Mouse (Mus musculus) neural tube, embryonic 12.5 days (tissue): Measurements from ENCODE around the gene St6galnac3. TPM values are rescaled to one million over a fixed set of nuclear protein-coding genes. Genes with fewer than 3 reads are reported as not detected.

ENCODE experiments used
- ATAC-seq: fragments of 200-750 bp; cut with Nextera tagmentation; 2 replicates; pipeline ENCODE4 v1.8.0; 2017; ENCODE audit warnings: low read depth, mild to moderate bottlenecking, moderate TSS enrichment, moderate library complexity; ENCODE audit not compliant: low FRiP score
- H3K27ac ChIP-seq: fragments of 300-500 bp; sonication (generic); 2 replicates; pipeline ENCODE4 v1.5.1; 2016
- H3K27me3 ChIP-seq: fragments of 300-500 bp; sonication (generic); replicated peaks from 2 replicates; pipeline ENCODE4 v1.6.1; 2016; ENCODE audit warnings: mild to moderate bottlenecking
- H3K36me3 ChIP-seq: fragments of 300-500 bp; sonication (generic); 2 replicates; pipeline ENCODE4 v1.6.1; 2016; ENCODE audit warnings: mild to moderate bottlenecking
- H3K4me1 ChIP-seq: fragments of 300-500 bp; sonication (generic); 2 replicates; pipeline ENCODE4 v1.6.1; 2016
- H3K4me2 ChIP-seq: fragments of 300-500 bp; sonication (generic); replicated peaks from 2 replicates; pipeline ENCODE4 v1.6.1; 2016; ENCODE audit warnings: mild to moderate bottlenecking
- H3K4me3 ChIP-seq: fragments of 300-500 bp; sonication (generic); 2 replicates; pipeline ENCODE4 v1.5.1; 2016
- H3K9ac ChIP-seq: fragments of 300-500 bp; sonication (generic); 2 replicates; pipeline ENCODE4 v1.6.1; 2016; ENCODE audit warnings: mild to moderate bottlenecking
- H3K9me3 ChIP-seq: fragments of 300-500 bp; sonication (generic); 2 replicates; pipeline ENCODE4 v1.6.1; 2016; ENCODE audit warnings: mild to moderate bottlenecking
- WGBS: fragments of 180-500 bp; shearing (Covaris S2); methylation state at CpG from one replicate; pipeline ENCODE4 v1.1.7; 2016; 5-methylcytosine and 5-hydroxymethylcytosine counted together
- polyA plus RNA-seq: library from polyadenylated mRNA; unstranded; fragments of >200 nt; fragmentation: Nextera tagmentation; extraction: Ambion mirVana; gene quantifications from 2 replicates; pipeline ENCODE4 v1.2.1, GENCODE M21; 2016

The St6galnac3 gene
- polyA plus RNA-seq, 1 experiment from 2014 or later: 34.8 TPM

DNA sequence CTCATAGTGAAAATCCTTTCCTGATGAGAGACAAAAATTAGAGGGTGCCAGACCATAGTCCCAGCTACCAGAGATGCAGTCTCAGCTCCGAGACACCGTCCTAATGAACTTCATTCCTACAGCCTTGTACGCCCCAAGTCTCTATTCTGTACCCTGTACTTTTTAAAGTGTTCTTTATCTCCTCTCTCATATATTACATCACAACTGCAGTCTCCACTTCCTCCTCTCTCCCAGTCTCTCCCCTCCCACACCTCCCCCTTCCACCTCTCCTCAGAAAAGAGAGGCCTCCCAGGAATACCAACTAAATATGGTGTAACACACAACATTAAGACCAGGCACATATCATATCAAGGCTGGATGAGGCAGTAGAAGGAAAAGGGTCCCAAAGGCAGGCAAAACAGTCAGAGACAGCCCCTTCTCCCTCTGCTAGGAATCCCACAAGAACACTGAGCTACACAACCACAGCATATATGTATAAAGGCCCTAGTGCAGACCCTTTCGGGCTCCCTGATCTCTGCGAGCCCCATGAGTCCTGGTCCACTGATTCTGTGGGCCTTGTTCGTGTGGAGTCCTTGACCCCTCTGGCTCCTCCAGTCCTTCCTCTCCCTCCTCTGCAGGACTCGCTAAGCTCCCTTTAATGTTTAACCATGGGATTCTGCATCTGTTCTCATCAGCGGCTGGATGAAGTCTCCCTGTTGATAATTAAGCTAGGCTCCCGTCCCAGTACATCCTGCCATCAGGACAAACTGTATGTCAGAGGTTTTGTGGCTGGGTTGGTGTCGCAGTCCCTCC lies 502.2 kb downstream of the St6galnac3 start:
- no peaks in the 10 kb centered on the region for H3K4me1 ChIP-seq
- H3K4me3 ChIP-seq: no peak overlapping the region
- no peak overlapping the region for H3K27ac ChIP-seq
- no peak overlapping the region for H3K4me2 ChIP-seq
- no peaks in the 10 kb centered on the region for H3K9me3 ChIP-seq
- H3K36me3 ChIP-seq: no peaks in the 10 kb centered on the region
- H3K27me3 ChIP-seq: no peaks in the 10 kb centered on the region
- no peak for ATAC-seq
- no peak overlapping the region for H3K9ac ChIP-seq
- 78% methylated on average over 10 of the region's 10 CpGs for WGBS

DNA sequence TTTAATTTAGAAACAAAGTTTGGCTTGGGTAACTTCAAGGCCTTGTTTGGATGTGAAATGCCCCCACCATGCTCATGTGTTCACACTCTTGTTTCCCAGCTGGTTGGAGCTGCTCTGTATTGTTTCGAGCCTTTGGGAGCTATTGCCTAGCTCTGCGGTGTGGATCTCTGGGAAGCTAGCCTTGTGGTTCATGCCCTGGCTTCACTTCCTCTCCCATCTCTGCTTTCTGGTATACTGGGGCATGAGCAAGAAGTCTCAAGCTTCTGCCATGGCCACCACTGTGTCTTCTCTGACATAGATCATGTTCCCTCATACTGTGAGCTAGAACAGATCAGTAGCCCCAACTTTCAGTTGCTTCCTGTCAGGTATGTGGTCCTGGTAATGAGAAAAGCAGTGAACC lies 505.6 kb downstream of the St6galnac3 start:
- H3K9me3 ChIP-seq: peaks cover 7% of the 10 kb centered on the region; the same call in 1 of the 2 replicates
- ATAC-seq: no peak
- no peak overlapping the region for H3K4me2 ChIP-seq
- no peaks in the 10 kb centered on the region for H3K36me3 ChIP-seq
- no peak overlapping the region for H3K9ac ChIP-seq
- H3K27ac ChIP-seq: no peak overlapping the region
- no peak overlapping the region for H3K4me3 ChIP-seq
- 92% methylated on average over 2 of the region's 2 CpGs for WGBS
- H3K4me1 ChIP-seq: no peaks in the 10 kb centered on the region
- no peaks in the 10 kb centered on the region for H3K27me3 ChIP-seq

DNA sequence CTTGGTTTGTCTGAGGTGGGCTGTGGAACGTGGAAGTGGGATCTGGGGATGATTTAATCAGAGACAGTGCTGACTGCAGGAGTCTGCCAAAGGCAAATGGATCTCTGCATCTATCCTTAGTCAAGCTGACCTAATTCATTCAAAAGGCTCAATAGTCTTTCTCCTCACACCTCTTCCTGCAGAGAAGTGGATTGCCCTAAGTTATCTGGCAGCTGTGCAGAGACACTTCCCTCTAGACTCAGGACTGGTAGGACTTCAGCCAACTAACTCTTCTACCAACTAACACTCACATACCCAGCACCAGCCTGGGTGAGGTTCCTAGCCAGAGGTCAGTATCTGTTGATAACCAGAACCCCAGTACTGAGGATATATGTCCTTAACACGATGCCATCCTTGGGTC lies 516.8 kb downstream of the St6galnac3 start:
- Histone ChIP-seq H3K36me3 (no peaks in the 10 kb centered on the region), H3K4me1 (no peaks in the 10 kb centered on the region), H3K27ac (no peak overlapping the region), H3K9ac (no peak overlapping the region), H3K4me3 (no peak overlapping the region), H3K27me3 (no peaks in the 10 kb centered on the region), H3K4me2 (no peak overlapping the region), H3K9me3 (no peaks in the 10 kb centered on the region)
- WGBS: 71% methylated on average over 2 of the region's 2 CpGs
- ATAC-seq: no peak

DNA sequence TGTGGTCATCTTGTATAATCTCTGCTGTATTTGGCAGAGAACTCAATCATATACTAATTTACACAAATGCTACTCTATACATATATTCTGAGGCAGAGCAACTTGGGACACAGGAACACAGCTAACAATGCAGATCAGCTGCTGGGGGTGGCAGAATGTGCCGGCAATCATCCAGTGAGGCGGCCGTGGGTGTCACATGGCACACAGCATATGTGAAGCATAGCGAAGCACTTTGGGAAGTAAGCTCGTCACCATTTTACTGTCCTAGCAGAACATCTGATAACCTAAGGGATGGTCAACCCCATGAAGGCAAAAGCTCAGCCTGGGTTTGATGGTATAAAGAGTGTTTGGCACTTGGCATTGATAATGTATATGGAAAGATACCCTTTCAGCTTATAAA lies 520.9 kb downstream of the St6galnac3 start:
- Histone ChIP-seq H3K27me3 (no peaks in the 10 kb centered on the region), H3K9me3 (no peaks in the 10 kb centered on the region), H3K4me3 (no peak overlapping the region), H3K36me3 (no peaks in the 10 kb centered on the region), H3K4me1 (no peaks in the 10 kb centered on the region), H3K4me2 (no peak overlapping the region), H3K27ac (no peak overlapping the region), H3K9ac (no peak overlapping the region)
- WGBS: 91% methylated on average over 5 of the region's 5 CpGs
- no peak for ATAC-seq

DNA sequence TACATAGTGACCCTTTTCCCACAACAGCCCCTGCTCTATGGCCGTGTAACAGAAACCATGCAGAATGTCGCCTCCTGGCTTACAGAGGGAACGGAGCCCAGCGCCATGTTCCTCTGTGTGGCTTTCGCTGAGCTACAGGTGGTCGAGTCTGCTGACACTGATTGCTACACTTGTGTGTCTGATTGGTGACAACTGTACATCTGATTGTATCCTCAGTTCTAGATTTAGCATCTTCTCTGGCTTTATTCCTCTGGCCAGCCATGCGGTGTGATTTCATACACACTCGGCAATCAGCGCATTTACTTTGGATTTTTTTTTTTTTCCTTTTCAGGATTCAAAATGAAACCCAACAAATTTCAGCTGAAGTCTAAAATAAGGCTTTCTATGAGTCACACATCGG lies 523.1 kb downstream of the St6galnac3 start:
- Histone ChIP-seq H3K9me3 (no peaks in the 10 kb centered on the region), H3K4me3 (no peak overlapping the region), H3K9ac (no peak overlapping the region), H3K4me1 (no peaks in the 10 kb centered on the region), H3K36me3 (no peaks in the 10 kb centered on the region), H3K27ac (no peak overlapping the region), H3K27me3 (no peaks in the 10 kb centered on the region), H3K4me2 (no peak overlapping the region)
- 91% methylated on average over 10 of the region's 10 CpGs for WGBS
- no peak for ATAC-seq

DNA sequence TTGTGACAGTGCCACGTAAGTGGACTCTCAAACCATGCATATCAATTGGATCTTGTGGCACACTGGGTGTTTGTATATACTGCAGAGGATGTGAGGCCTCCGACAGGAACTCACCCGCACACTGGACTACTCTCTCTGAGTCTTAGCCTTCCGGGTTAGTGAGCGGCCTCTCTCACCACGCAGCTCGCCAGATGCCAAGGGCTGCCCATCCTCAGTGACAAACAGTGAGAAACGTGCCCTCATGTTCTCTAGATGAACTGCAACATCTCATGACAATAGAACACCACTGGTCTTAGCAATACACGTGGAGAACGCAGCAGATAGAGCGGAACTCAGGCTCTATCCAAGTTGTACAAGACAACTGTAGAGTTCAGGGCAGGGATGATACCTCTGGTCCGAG lies 524.2 kb downstream of the St6galnac3 start:
- Histone ChIP-seq H3K4me1 (no peaks in the 10 kb centered on the region), H3K27ac (no peak overlapping the region), H3K9me3 (no peaks in the 10 kb centered on the region), H3K4me3 (no peak overlapping the region), H3K4me2 (no peak overlapping the region), H3K36me3 (no peaks in the 10 kb centered on the region), H3K9ac (no peak overlapping the region), H3K27me3 (no peaks in the 10 kb centered on the region)
- no peak for ATAC-seq
- WGBS: 96% methylated on average over 12 of the region's 12 CpGs

DNA sequence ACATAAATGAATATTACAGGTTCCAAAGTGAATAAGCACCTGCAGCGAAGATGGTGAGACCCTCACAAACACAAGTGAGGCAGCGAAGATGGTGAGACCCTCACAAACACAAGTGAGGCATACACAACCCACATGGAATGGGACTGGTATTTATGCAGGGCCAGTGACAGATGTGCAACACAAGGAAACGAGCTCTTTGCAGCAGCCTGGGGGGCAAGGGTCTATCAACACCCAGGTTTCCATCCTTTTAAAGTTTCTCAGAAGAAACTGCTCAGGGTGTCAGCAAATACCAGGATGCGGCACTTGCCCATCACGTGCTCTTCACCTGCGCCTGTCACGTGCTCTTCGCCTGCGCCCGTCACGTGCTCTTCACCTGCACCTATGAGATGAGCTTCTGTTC lies 524.9 kb downstream of the St6galnac3 start:
- H3K27me3 ChIP-seq: no peaks in the 10 kb centered on the region
- H3K4me1 ChIP-seq: no peaks in the 10 kb centered on the region
- no peak overlapping the region for H3K27ac ChIP-seq
- H3K4me3 ChIP-seq: no peak overlapping the region
- H3K4me2 ChIP-seq: no peak overlapping the region
- no peak for ATAC-seq
- H3K9me3 ChIP-seq: no peaks in the 10 kb centered on the region
- H3K36me3 ChIP-seq: no peaks in the 10 kb centered on the region
- no peak overlapping the region for H3K9ac ChIP-seq
- WGBS: 92% methylated on average over 11 of the region's 11 CpGs

DNA sequence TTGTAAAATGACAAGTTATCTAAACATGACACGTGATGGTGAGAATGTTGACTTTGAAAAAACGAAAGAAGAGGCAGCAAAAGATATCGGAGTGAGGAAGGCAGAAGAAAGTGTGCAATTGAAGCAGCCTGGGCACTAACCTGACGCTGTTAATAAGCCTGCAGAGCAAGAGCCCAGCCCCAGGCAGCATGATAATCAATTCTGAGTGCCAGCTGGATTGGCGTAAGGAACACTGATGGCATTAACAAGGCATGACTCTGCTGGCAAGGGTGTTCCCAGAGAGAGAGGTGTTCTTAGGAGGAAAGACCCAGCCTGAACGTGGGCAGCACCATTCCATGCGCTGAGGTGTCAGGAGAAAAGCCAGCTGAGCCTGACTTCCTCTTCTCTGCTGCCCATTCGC lies 525.7 kb downstream of the St6galnac3 start:
- Histone ChIP-seq H3K4me3 (no peak overlapping the region), H3K9me3 (no peaks in the 10 kb centered on the region), H3K27ac (no peak overlapping the region), H3K4me1 (no peaks in the 10 kb centered on the region), H3K36me3 (no peaks in the 10 kb centered on the region), H3K4me2 (no peak overlapping the region), H3K27me3 (no peaks in the 10 kb centered on the region), H3K9ac (no peak overlapping the region)
- ATAC-seq: no peak
- 81% methylated on average over 8 of the region's 8 CpGs for WGBS

DNA sequence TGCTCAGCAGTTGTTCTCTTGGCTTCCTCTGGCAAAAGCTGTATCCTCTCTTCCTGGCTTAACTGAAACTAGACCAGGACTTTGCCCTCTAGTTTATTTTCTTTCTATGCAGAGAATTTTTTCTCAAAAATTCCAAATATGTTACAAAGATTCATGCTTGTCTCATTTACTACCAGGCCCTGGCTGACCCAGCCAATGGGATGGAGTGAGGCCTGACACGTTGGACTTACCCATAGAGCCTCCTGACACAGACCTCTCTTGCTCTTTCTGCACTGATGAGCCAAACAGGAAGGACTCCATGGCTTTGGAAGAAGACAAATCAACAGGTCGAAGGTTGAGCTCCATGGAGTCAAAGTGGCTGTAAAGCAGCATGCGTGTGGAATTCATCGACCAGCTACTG lies 526.5 kb downstream of the St6galnac3 start:
- Histone ChIP-seq H3K4me2 (no peak overlapping the region), H3K4me1 (no peaks in the 10 kb centered on the region), H3K36me3 (no peaks in the 10 kb centered on the region), H3K27me3 (no peaks in the 10 kb centered on the region), H3K4me3 (no peak overlapping the region), H3K9ac (no peak overlapping the region), H3K27ac (no peak overlapping the region), H3K9me3 (no peaks in the 10 kb centered on the region)
- WGBS: 72% methylated on average over 4 of the region's 4 CpGs
- no peak for ATAC-seq

DNA sequence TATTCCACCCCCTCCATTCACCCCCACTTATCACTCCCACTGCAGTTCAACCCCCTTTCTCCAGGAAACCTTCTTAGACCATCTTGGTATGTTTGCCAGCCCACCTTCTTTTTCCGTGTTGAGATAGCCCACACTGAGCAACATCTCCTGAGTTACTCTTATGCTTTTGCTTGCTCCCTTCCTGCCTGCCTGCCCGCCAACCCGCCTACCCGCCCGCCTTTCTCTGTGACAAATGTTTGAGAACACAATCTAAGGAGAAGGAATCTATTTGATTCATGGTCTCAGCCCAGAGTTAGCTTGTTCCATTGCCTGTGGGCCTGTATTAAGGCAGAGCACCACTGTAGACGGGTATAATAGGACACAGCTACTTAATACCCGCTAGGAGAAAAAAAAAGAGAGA lies 531.9 kb downstream of the St6galnac3 start:
- no peak overlapping the region for H3K27ac ChIP-seq
- WGBS: 56% methylated on average over 7 of the region's 7 CpGs
- H3K9me3 ChIP-seq: no peaks in the 10 kb centered on the region

DNA sequence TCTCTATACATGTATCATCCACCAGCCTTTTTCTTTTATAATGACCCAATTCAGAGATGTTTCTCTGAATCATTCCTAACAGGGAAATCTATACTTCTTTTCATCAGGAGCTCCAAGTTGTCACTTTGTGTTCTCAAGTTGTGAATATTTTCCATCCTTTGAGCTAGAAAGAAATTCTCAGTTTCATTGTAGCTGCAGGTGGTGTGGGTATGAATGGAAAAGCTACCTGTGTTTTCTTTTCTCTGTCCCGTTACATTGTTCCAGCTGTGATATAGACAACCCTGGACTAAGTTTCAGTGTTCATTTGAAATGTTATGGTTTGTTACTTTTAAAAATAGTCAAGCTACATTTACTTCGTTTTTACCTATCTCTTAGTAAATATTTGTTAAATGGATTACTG lies 534.2 kb downstream of the St6galnac3 start:
- no peaks in the 10 kb centered on the region for H3K9me3 ChIP-seq
- H3K4me2 ChIP-seq: no peak overlapping the region
- WGBS: 78% methylated on average over 2 of the region's 2 CpGs
- no peak overlapping the region for H3K9ac ChIP-seq
- no peak overlapping the region for H3K27ac ChIP-seq
- no peak overlapping the region for H3K4me3 ChIP-seq
- H3K4me1 ChIP-seq: 0 out of 2 replicates have a peak, but pooled peaks cover 2% of the 10 kb centered on the region
- H3K36me3 ChIP-seq: no peaks in the 10 kb centered on the region
- H3K27me3 ChIP-seq: no peaks in the 10 kb centered on the region
- no peak for ATAC-seq

More for the DNA sequence above, 531.9 kb downstream of the St6galnac3 start:
- ATAC-seq: no peak
- Histone ChIP-seq H3K36me3 (no peaks in the 10 kb centered on the region), H3K4me2 (no peak overlapping the region), H3K9ac (no peak overlapping the region), H3K27me3 (no peaks in the 10 kb centered on the region), H3K4me1 (0 out of 2 replicates have a peak, but pooled peaks cover 2% of the 10 kb centered on the region), H3K4me3 (no peak overlapping the region)

DNA sequence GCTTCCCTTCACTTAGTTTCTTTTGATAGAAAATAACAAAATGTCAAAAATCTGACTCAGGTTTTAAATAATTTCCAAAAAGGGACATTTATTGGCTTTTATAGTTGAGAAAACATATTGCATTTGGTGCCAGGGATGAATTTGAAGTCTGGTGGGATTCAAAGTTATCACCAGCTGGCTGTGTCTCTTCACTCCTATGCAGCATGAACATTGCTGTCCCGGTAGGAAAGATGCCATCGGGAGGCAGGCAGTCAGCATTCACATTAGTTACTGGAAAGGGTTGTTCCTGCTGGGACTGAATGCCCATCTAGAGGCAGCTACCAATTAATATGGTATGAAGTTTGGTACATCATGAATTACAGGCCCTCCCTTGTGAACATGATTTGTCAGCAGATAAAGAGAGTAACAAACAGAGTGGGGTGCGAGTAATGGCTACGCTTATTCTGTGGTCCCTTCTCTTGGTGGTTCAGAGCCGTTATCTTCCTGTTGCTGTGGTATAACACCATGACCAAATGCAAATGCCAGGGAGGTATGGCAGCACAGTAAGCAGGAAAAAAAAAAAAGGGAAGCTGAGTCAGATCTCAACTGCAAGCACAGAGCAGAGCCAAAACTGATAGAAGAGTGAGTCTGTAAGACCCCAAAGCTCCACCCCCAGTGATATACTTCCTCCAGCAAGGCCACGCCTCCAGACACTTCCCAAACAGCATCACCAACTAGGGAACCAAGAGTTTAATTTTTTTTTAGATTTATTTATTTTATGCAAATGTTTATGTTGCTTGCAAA lies 535.1 kb downstream of the St6galnac3 start:
- Histone ChIP-seq H3K36me3 (no peaks in the 10 kb centered on the region), H3K27me3 (no peaks in the 10 kb centered on the region), H3K9ac (no peak overlapping the region), H3K4me2 (no peak overlapping the region), H3K4me3 (no peak overlapping the region), H3K4me1 (0 out of 2 replicates have a peak, but pooled peaks cover 2% of the 10 kb centered on the region), H3K27ac (no peak overlapping the region), H3K9me3 (no peaks in the 10 kb centered on the region)
- no peak for ATAC-seq
- 81% methylated on average over 6 of the region's 6 CpGs for WGBS
